Comparison of ENCODE assay signal across 8 mouse cellular contexts in genomic region chr8:127065113-127065473, GRCm38 (mm10). TPM values are rescaled to one million over a fixed set of nuclear protein-coding genes. Genes with fewer than 3 reads are reported as not detected.
DNase-seq lines count a peak whose midpoint lies in the region; ATAC-seq lines count a peak whose summit lies in the region.

No protein-coding gene starts in this region.

- peaks cover 52% of the 10 kb centered on the region for H3K4me1 ChIP-seq in heart, embryonic 13.5 days
- H3K4me1 ChIP-seq in brown adipose tissue, adult 24 weeks (ENCODE audit: control insufficient read depth, insufficient read depth, insufficient read length, low read length) = 0 out of 2 replicates have a peak, but pooled peaks cover 2% of the 10 kb centered on the region
- H3K4me1 ChIP-seq in hindbrain, embryonic 15.5 days (replicated peaks) = peaks cover 45% of the 10 kb centered on the region
- H3K4me1 ChIP-seq in midbrain, embryonic 15.5 days = peaks cover 33% of the 10 kb centered on the region

- DNase-seq in heart, postnatal 25 days (ENCODE audit: low spot score) = no peak
- no peak for DNase-seq in spleen, postnatal 4 days (ENCODE audit: low spot score in 2 of 2)
- DNase-seq in thymus, postnatal 4 days = no peak

- no peak for ATAC-seq in heart, embryonic 13.5 days (ENCODE audit: extremely low read depth, insufficient number of reproducible peaks, low FRiP score, low TSS enrichment)
- ATAC-seq in hindbrain, embryonic 15.5 days (ENCODE audit: low FRiP score, low read depth) = no peak
- no peak for ATAC-seq in midbrain, embryonic 15.5 days (replicated peaks)
- ATAC-seq in frontal cortex, adult (ENCODE audit: low TSS enrichment) = no peak

- no peaks in the 10 kb centered on the region for H3K27me3 ChIP-seq in heart, embryonic 13.5 days (replicated peaks)
- no peaks in the 10 kb centered on the region for H3K27me3 ChIP-seq in hindbrain, embryonic 15.5 days
- H3K27me3 ChIP-seq in midbrain, embryonic 15.5 days (replicated peaks) = no peaks in the 10 kb centered on the region

- H3K36me3 ChIP-seq in heart, embryonic 13.5 days = no peaks in the 10 kb centered on the region
- no peaks in the 10 kb centered on the region for H3K36me3 ChIP-seq in hindbrain, embryonic 15.5 days
- H3K36me3 ChIP-seq in midbrain, embryonic 15.5 days (replicated peaks) = no peaks in the 10 kb centered on the region

- no peaks in the 10 kb centered on the region for H3K9me3 ChIP-seq in heart, embryonic 13.5 days
- no peaks in the 10 kb centered on the region for H3K9me3 ChIP-seq in hindbrain, embryonic 15.5 days
- H3K9me3 ChIP-seq in midbrain, embryonic 15.5 days = no peaks in the 10 kb centered on the region

- H3K4me2 ChIP-seq in heart, embryonic 13.5 days = peak overlapping the region; percentile 81
- peak overlapping the region; percentile 71 for H3K4me2 ChIP-seq in hindbrain, embryonic 15.5 days
- H3K4me2 ChIP-seq in midbrain, embryonic 15.5 days = peak overlapping the region; percentile 79

- peak overlapping the region; percentile 95 for H3K9ac ChIP-seq in heart, embryonic 13.5 days
- H3K9ac ChIP-seq in hindbrain, embryonic 15.5 days = peak overlapping the region; percentile 83
- H3K9ac ChIP-seq in midbrain, embryonic 15.5 days = peak overlapping the region; percentile 87

- peak overlapping the region; percentile 85 for H3K4me3 ChIP-seq in heart, embryonic 13.5 days
- peak overlapping the region; percentile 91 for H3K4me3 ChIP-seq in brown adipose tissue, adult 24 weeks (ENCODE audit: insufficient read depth, low read depth, low read length)
- H3K4me3 ChIP-seq in hindbrain, embryonic 15.5 days = peak overlapping the region; percentile 92
- H3K4me3 ChIP-seq in midbrain, embryonic 15.5 days = peak overlapping the region; percentile 96

- intact Hi-C loops in heart, postnatal 25 days (cut with DNase I) = loop anchor here (2.0 to 5.0 kb wide), 2 partner anchors 37 to 74 kb away; no protein-coding TSS in a partner anchor

- 2% methylated on average over 10 of the region's 10 CpGs for WGBS in heart, embryonic 13.5 days
- WGBS in hindbrain, embryonic 15.5 days = under 1% methylated on average over 10 of the region's 10 CpGs
- under 1% methylated on average over 10 of the region's 10 CpGs for WGBS in midbrain, embryonic 15.5 days

- H3K27ac ChIP-seq in heart, embryonic 13.5 days (replicated peaks) = peak overlapping the region; percentile 98
- H3K27ac ChIP-seq in brown adipose tissue, adult 24 weeks (replicated peaks; ENCODE audit: low read depth, low read length) = peak overlapping the region; percentile 26; the same call in 1 of the 2 replicates
- peak overlapping the region; percentile 92 for H3K27ac ChIP-seq in hindbrain, embryonic 15.5 days (replicated peaks)
- H3K27ac ChIP-seq in midbrain, embryonic 15.5 days = peak overlapping the region; percentile 94

RNA-seq across cellular contexts. Expression of gene Pard3, which starts 1.4 kb away (rescaled TPM):
- 15.0 and 16.1 TPM in 2 replicates for polyA plus RNA-seq in heart, embryonic 13.5 days (2015; fragmentation: Nextera tagmentation; extraction: Ambion mirVana)
- 10 to 100 TPM; 30.9 to 31.6 TPM for total RNA-seq in heart, postnatal 25 days (2021)
- polyA plus RNA-seq in brown adipose tissue, adult 24 weeks (2012; ENCODE audit: insufficient read depth, insufficient read length, missing spikeins) = 14.6 and 17.9 TPM in 2 replicates
- 18.2 and 20.2 TPM in 2 replicates for polyA plus RNA-seq in hindbrain, embryonic 15.5 days (2015; fragmentation: Nextera tagmentation; extraction: Ambion mirVana)
- 20.1 and 21.6 TPM in 2 replicates for polyA plus RNA-seq in midbrain, embryonic 15.5 days (2015; fragmentation: Nextera tagmentation; extraction: Ambion mirVana)

Comparison
In these comparisons a context has a peak if more than half of its experiments do, and no peak if none do; other contexts are left out.
1. H3K27ac ChIP-seq: peak in every context shown above with its lines; median percentile 98 in heart, embryonic 13.5 days; 94 in midbrain, embryonic 15.5 days; 92 in hindbrain, embryonic 15.5 days; 26 in brown adipose tissue, adult 24 weeks.